Mouse (Mus musculus): ENCODE data around the gene Nup98. TPM values are rescaled to one million over a fixed set of nuclear protein-coding genes. Genes with fewer than 3 reads are reported as not detected.

Gene Nup98
- polyA plus RNA-seq, 1 experiment from 2014 or later, result 35.0 TPM

DNA sequence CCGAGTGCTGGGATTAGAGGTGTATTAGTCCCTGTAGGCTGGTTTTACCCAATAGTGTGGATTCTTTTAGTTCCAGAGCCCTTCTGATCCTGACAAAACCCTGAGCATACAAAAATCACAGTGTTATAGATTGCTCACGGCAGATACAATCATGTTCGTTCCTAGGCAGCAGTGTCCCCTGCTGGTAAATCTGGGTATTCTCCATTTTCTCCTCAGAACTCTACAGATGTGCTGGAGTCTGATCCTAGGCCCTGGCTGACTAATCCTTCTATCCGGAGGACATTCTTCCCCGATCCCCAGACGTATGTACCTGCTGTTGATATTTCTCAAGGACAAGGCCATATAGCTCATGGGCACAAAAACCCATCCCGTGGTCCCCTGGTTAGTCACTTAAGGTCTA, 131.5 kb downstream of the Nup98 start:
- WGBS, result 73% methylated on average over 7 of the region's 7 CpGs
- no peaks in the 10 kb centered on the region for H3K9me3 ChIP-seq (replicated peaks; ENCODE audit: control insufficient read depth, low read length)
- ATAC-seq (ENCODE audit: insufficient read depth, low FRiP score), result no peak
- H3K9ac ChIP-seq (ENCODE audit: low read length), result no peak overlapping the region
- H3K4me2 ChIP-seq (ENCODE audit: low read depth, low read length), result no peak overlapping the region
- no peak overlapping the region for H3K4me3 ChIP-seq (replicated peaks; ENCODE audit: low read length)
- H3K4me1 ChIP-seq (ENCODE audit: control insufficient read depth, insufficient read depth, low read length), result no peaks in the 10 kb centered on the region
- no peaks in the 10 kb centered on the region for H3K27me3 ChIP-seq (ENCODE audit: control insufficient read depth, insufficient read depth, low read length)
- no peak overlapping the region for H3K27ac ChIP-seq (ENCODE audit: low read length)
- H3K36me3 ChIP-seq (ENCODE audit: control insufficient read depth, insufficient read depth, low read length), result peaks cover 24% of the 10 kb centered on the region

DNA sequence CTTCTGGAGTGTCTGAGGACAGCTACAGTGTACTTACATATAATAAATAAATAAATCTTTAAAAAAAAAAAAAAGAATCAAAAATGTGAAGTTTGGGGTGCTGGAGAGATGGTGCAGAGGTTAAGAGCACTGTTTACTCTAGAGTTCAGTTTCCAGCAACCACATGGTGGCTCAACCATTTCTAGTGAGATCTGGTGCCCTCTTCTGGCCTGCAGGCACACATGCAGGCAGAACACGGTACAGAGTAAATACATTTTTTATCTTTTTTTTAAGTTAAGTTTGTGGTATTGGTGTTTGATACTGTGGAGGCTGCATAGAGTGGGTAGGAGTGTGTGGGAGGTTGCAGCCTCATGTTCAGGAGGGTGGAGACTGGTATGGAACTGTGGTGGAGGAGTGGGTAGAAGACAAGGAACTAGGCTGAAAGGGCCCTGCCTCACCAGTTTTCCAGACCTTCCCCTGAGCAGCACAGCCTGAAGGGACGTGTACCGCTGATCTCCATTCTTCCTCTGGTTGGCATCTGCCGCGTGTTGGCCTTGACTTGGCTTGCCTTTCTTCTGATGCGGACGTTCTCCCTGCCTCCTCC, 133.2 kb downstream of the Nup98 start:
- ATAC-seq (ENCODE audit: insufficient read depth, low FRiP score), result no peak
- Histone ChIP-seq H3K4me1 (ENCODE audit: control insufficient read depth, insufficient read depth, low read length) (no peaks in the 10 kb centered on the region), H3K27me3 (ENCODE audit: control insufficient read depth, insufficient read depth, low read length) (no peaks in the 10 kb centered on the region), H3K9ac (ENCODE audit: low read length) (no peak overlapping the region), H3K4me2 (ENCODE audit: low read depth, low read length) (no peak overlapping the region), H3K4me3 (replicated peaks; ENCODE audit: low read length) (no peak overlapping the region), H3K27ac (ENCODE audit: low read length) (no peak overlapping the region), H3K9me3 (replicated peaks; ENCODE audit: control insufficient read depth, low read length) (no peaks in the 10 kb centered on the region), H3K36me3 (ENCODE audit: control insufficient read depth, insufficient read depth, low read length) (peaks cover 24% of the 10 kb centered on the region)
- 74% methylated on average over 7 of the region's 7 CpGs for WGBS

Other genes starting within 250 kb of the Nup98 start
- 2.6 and 3.3 TPM in 2 replicates for gene Il18bp, start 191.5 kb downstream of the Nup98 start, polyA plus RNA-seq (2015; fragmentation: Nextera tagmentation; extraction: Ambion mirVana)
- 27.0 and 31.7 TPM in 2 replicates for gene Rnf121, start 144.7 kb downstream of the Nup98 start, polyA plus RNA-seq (2015; fragmentation: Nextera tagmentation; extraction: Ambion mirVana)
- 28.2 and 28.9 TPM in 2 replicates for gene Xndc1, start 144.7 kb downstream of the Nup98 start, polyA plus RNA-seq (2015; fragmentation: Nextera tagmentation; extraction: Ambion mirVana)
- 0.84 and 1.1 TPM in 2 replicates for gene Xntrpc, start 144.5 kb downstream of the Nup98 start, polyA plus RNA-seq (2015; fragmentation: Nextera tagmentation; extraction: Ambion mirVana)
- gene Trpc2, start 127.1 kb downstream of the Nup98 start, polyA plus RNA-seq (2015; fragmentation: Nextera tagmentation; extraction: Ambion mirVana), result not detected in 2 replicates
- gene Art1, start 108.4 kb downstream of the Nup98 start, polyA plus RNA-seq (2015; fragmentation: Nextera tagmentation; extraction: Ambion mirVana), result 0.36 and 7.1 TPM in 2 replicates
- 0.34 and 0.77 TPM in 2 replicates for gene Art5, start 100.7 kb downstream of the Nup98 start, polyA plus RNA-seq (2015; fragmentation: Nextera tagmentation; extraction: Ambion mirVana)
- gene Chrna10, start 93.3 kb downstream of the Nup98 start, polyA plus RNA-seq (2015; fragmentation: Nextera tagmentation; extraction: Ambion mirVana), result not detected in 2 replicates
- 109 and 126 TPM in 2 replicates for gene Pgap2, start within 50 bp of the Nup98 start, polyA plus RNA-seq (2015; fragmentation: Nextera tagmentation; extraction: Ambion mirVana)
- 62.0 and 68.0 TPM in 2 replicates for gene Rhog, start 45.9 kb upstream of the Nup98 start, polyA plus RNA-seq (2015; fragmentation: Nextera tagmentation; extraction: Ambion mirVana)
- gene Stim1, start 57.6 kb upstream of the Nup98 start, polyA plus RNA-seq (2015; fragmentation: Nextera tagmentation; extraction: Ambion mirVana), result 33.7 and 36.1 TPM in 2 replicates
- 131 and 137 TPM in 2 replicates for gene Rrm1, start 231.5 kb upstream of the Nup98 start, polyA plus RNA-seq (2015; fragmentation: Nextera tagmentation; extraction: Ambion mirVana)

Data from stomach, embryonic 16.5 days (tissue).